Mouse (Mus musculus): ENCODE measurements around the gene Kif11. TPM values are rescaled to one million over a fixed set of nuclear protein-coding genes. Genes with fewer than 3 reads are reported as not detected.

The Kif11 gene
- polyA plus RNA-seq, 1 experiment from 2014 or later = 18.5 TPM

DNA sequence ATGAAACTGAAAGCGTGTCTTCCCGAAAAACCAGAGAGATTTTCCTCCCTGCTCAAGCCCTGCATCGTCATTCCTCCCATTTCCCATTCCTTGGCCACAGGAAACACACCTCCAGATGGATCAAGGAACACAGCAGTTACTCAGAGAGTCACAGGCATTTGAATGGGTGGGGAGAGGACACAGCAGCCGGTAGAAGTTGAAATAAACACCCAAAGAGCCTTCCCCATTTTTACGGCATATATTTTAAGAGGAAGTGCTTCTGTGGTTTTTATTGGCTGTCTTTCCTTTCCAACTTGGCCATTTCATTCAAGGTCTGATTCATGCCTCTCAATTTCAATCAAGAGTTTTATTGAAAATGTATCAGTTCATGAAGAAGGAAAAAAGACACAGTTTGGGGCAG is 72.0 kb downstream of the Kif11 start:
- H3K9me3 ChIP-seq (replicated peaks; ENCODE audit: low read length) = no peaks in the 10 kb centered on the region
- WGBS = 55% methylated on average over 5 of the region's 5 CpGs
- no peak overlapping the region for H3K9ac ChIP-seq (ENCODE audit: low read depth, low read length)
- H3K36me3 ChIP-seq (ENCODE audit: insufficient read depth, low read length) = no peaks in the 10 kb centered on the region
- H3K4me2 ChIP-seq (ENCODE audit: low read length) = no peak overlapping the region
- ATAC-seq (replicated peaks; ENCODE audit: low FRiP score, low read depth) (no peak), DNase-seq (ENCODE audit: low spot score) (no peak)
- no peak overlapping the region for H3K4me3 ChIP-seq (replicated peaks; ENCODE audit: low read depth, low read length)
- H3K27ac ChIP-seq = no peak overlapping the region
- no peaks in the 10 kb centered on the region for H3K27me3 ChIP-seq (ENCODE audit: insufficient read depth, low read length)
- H3K4me1 ChIP-seq (replicated peaks; ENCODE audit: insufficient read depth, low read length) = no peaks in the 10 kb centered on the region
- no peak for TF ChIP-seq CTCF (IDR thresholded peaks at IDR 0.05; ENCODE audit: low read depth)

DNA sequence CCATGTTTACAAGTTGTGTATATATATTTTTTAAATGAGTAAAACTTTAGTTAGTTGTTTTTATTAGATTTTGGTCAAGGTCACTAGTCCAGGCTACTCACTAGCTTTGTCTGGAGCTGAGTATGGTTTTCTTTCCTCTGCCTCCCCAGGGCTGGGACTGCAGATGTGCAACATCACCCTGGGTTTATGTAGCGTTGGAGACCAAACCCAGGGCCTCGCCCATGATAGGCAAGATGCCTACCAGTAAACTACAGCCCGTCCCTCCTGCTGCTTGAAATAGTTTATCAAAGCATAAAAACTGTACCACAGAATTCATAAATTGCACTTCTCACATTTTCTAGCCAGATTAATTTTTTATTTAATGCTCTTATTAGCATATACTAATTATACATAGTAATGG is 73.0 kb downstream of the Kif11 start:
- Histone ChIP-seq H3K36me3 (ENCODE audit: insufficient read depth, low read length) (no peaks in the 10 kb centered on the region), H3K9me3 (replicated peaks; ENCODE audit: low read length) (no peaks in the 10 kb centered on the region), H3K27me3 (ENCODE audit: insufficient read depth, low read length) (no peaks in the 10 kb centered on the region), H3K9ac (ENCODE audit: low read depth, low read length) (no peak overlapping the region), H3K4me3 (replicated peaks; ENCODE audit: low read depth, low read length) (no peak overlapping the region), H3K4me2 (ENCODE audit: low read length) (no peak overlapping the region), H3K4me1 (replicated peaks; ENCODE audit: insufficient read depth, low read length) (no peaks in the 10 kb centered on the region), H3K27ac (no peak overlapping the region)
- ATAC-seq (replicated peaks; ENCODE audit: low FRiP score, low read depth) (no peak), DNase-seq (ENCODE audit: low spot score) (no peak)
- 88% methylated on average over 3 of the region's 3 CpGs for WGBS
- TF ChIP-seq CTCF (IDR thresholded peaks at IDR 0.05; ENCODE audit: low read depth) = no peak

DNA sequence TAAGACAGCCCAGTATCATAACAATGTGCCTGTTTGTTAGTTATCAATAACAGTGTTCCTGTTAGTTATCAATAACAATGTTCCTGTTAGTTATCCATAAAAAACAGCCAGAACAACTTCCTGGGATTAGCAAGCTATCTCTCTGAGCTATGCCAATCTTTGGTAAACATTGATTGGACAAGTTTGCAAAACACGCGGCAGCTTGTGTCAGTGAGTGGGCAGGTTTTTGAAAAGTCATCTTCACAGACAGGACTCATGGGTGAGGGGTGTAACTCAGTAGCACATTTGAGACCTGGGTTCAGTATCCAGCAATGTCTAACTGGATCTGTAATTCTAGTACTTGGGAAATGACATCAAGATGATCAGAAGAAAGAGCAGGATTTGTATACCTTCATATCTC is 79.3 kb downstream of the Kif11 start:
- no peaks in the 10 kb centered on the region for H3K9me3 ChIP-seq (replicated peaks; ENCODE audit: low read length)
- no peak overlapping the region for H3K27ac ChIP-seq
- no peak overlapping the region for H3K9ac ChIP-seq (ENCODE audit: low read depth, low read length)
- no peak for ATAC-seq (replicated peaks; ENCODE audit: low FRiP score, low read depth)
- H3K27me3 ChIP-seq (ENCODE audit: insufficient read depth, low read length) = no peaks in the 10 kb centered on the region
- no peaks in the 10 kb centered on the region for H3K36me3 ChIP-seq (ENCODE audit: insufficient read depth, low read length)
- H3K4me3 ChIP-seq (replicated peaks; ENCODE audit: low read depth, low read length) = no peak overlapping the region
- WGBS = 88% methylated on average over 2 of the region's 2 CpGs
- no peaks in the 10 kb centered on the region for H3K4me1 ChIP-seq (replicated peaks; ENCODE audit: insufficient read depth, low read length)
- no peak for TF ChIP-seq CTCF (IDR thresholded peaks at IDR 0.05; ENCODE audit: low read depth)
- no peak for DNase-seq (ENCODE audit: low spot score)
- no peak overlapping the region for H3K4me2 ChIP-seq (ENCODE audit: low read length)

DNA sequence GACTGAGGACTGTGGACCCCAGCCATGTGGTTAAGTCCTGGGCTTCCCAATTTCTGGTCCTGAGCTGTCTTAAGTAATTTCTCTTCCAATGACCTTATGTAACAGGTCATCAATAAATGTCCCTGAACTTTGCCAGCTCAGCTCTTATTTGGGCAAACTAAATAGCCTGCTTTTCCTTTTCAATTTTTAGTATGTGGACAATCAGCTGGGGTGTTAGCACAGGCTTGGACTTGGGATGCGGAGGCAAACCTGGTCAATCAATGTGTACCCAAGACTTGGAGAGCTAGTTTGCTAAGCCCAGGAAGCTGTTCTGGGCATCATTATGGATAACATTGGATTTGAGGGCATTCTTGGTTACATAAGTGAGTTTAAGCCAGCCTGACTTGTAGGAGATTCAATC is 79.8 kb downstream of the Kif11 start:
- Histone ChIP-seq H3K4me3 (replicated peaks; ENCODE audit: low read depth, low read length) (no peak overlapping the region), H3K27ac (no peak overlapping the region), H3K36me3 (ENCODE audit: insufficient read depth, low read length) (no peaks in the 10 kb centered on the region), H3K4me1 (replicated peaks; ENCODE audit: insufficient read depth, low read length) (no peaks in the 10 kb centered on the region), H3K27me3 (ENCODE audit: insufficient read depth, low read length) (no peaks in the 10 kb centered on the region), H3K9me3 (replicated peaks; ENCODE audit: low read length) (no peaks in the 10 kb centered on the region), H3K4me2 (ENCODE audit: low read length) (no peak overlapping the region), H3K9ac (ENCODE audit: low read depth, low read length) (no peak overlapping the region)
- DNase-seq (ENCODE audit: low spot score) (no peak), ATAC-seq (replicated peaks; ENCODE audit: low FRiP score, low read depth) (no peak)
- TF ChIP-seq CTCF (IDR thresholded peaks at IDR 0.05; ENCODE audit: low read depth) = no peak
- 100% methylated on average over 1 of the region's 1 CpGs for WGBS

DNA sequence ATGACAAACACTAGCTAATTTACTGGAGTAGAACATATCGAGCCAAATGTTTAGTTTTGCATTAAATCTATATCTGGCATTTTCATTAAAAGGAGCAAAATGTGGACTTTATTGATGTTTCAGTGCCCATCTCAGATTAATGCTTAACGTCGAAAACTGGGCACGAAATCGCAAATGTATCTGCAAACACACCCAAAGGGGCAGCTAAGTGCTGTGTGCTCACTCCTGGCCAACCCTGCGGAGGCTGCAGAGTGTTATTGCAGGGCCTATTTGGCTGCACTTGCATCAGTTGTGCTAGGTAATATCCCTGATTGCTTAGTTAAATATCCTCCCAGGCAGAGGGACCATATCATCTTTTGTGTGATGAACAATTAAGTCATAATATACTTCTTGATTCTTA is 81.8 kb downstream of the Kif11 start:
- no peaks in the 10 kb centered on the region for H3K4me1 ChIP-seq (replicated peaks; ENCODE audit: insufficient read depth, low read length)
- H3K36me3 ChIP-seq (ENCODE audit: insufficient read depth, low read length) = no peaks in the 10 kb centered on the region
- no peak for TF ChIP-seq CTCF (IDR thresholded peaks at IDR 0.05; ENCODE audit: low read depth)
- no peak overlapping the region for H3K4me3 ChIP-seq (replicated peaks; ENCODE audit: low read depth, low read length)
- H3K9me3 ChIP-seq (replicated peaks; ENCODE audit: low read length) = no peaks in the 10 kb centered on the region
- H3K9ac ChIP-seq (ENCODE audit: low read depth, low read length) = no peak overlapping the region
- no peaks in the 10 kb centered on the region for H3K27me3 ChIP-seq (ENCODE audit: insufficient read depth, low read length)
- DNase-seq (ENCODE audit: low spot score) (no peak), ATAC-seq (replicated peaks; ENCODE audit: low FRiP score, low read depth) (no peak)
- no peak overlapping the region for H3K27ac ChIP-seq
- WGBS = 65% methylated on average over 6 of the region's 6 CpGs
- no peak overlapping the region for H3K4me2 ChIP-seq (ENCODE audit: low read length)

DNA sequence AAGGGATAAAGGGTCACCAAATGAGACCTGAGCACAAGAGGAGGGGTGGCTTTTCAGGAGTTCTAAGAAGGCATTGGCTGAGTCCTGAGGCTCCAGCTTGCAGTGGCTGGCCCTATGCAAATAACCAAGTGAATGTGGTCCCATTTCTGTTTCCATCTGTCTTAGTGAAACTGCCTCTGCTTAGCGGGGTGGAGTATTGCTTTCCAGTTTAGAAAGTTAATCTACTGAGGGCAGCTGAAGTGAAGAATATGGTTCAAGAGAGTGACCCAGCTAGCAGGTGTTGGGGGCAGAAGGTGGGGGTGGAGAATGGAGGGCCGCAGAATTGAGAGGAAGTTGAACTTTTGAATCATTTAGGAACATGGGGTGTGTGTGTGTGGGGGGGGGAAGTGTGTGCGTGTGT is 90.2 kb downstream of the Kif11 start:
- no peaks in the 10 kb centered on the region for H3K9me3 ChIP-seq (replicated peaks; ENCODE audit: low read length)
- no peaks in the 10 kb centered on the region for H3K27me3 ChIP-seq (ENCODE audit: insufficient read depth, low read length)
- no peak for TF ChIP-seq CTCF (IDR thresholded peaks at IDR 0.05; ENCODE audit: low read depth)
- no peak for DNase-seq (ENCODE audit: low spot score)
- ATAC-seq (replicated peaks; ENCODE audit: low FRiP score, low read depth) = no peak
- no peak overlapping the region for H3K9ac ChIP-seq (ENCODE audit: low read depth, low read length)
- no peak overlapping the region for H3K4me2 ChIP-seq (ENCODE audit: low read length)
- WGBS = 75% methylated on average over 3 of the region's 3 CpGs
- H3K4me3 ChIP-seq (replicated peaks; ENCODE audit: low read depth, low read length) = no peak overlapping the region
- H3K4me1 ChIP-seq (replicated peaks; ENCODE audit: insufficient read depth, low read length) = no peaks in the 10 kb centered on the region
- no peak overlapping the region for H3K27ac ChIP-seq
- no peaks in the 10 kb centered on the region for H3K36me3 ChIP-seq (ENCODE audit: insufficient read depth, low read length)

DNA sequence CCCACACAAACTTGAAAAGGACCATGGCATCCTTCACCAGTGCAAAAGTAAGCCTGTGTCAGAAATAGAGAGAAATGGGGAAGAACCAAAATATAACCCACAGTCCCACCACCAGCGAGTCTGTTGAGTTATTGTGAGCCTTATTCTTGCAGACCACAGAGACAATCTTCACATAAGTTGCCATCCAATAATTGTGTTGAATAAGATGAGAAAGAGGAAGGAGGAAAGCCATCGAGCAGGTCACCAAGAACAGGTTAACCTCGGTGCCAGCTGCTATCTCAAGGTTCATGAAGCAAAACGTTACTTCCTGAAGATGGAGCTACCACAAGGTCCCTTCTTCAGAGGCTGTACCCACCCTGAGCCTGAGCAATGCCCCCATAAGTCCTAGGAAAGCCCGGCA is 90.8 kb downstream of the Kif11 start:
- no peak for TF ChIP-seq CTCF (IDR thresholded peaks at IDR 0.05; ENCODE audit: low read depth)
- Histone ChIP-seq H3K4me3 (replicated peaks; ENCODE audit: low read depth, low read length) (no peak overlapping the region), H3K27me3 (ENCODE audit: insufficient read depth, low read length) (no peaks in the 10 kb centered on the region), H3K36me3 (ENCODE audit: insufficient read depth, low read length) (no peaks in the 10 kb centered on the region), H3K4me2 (ENCODE audit: low read length) (no peak overlapping the region), H3K9ac (ENCODE audit: low read depth, low read length) (no peak overlapping the region), H3K9me3 (replicated peaks; ENCODE audit: low read length) (no peaks in the 10 kb centered on the region), H3K4me1 (replicated peaks; ENCODE audit: insufficient read depth, low read length) (no peaks in the 10 kb centered on the region), H3K27ac (no peak overlapping the region)
- 77% methylated on average over 5 of the region's 5 CpGs for WGBS
- no peak for ATAC-seq (replicated peaks; ENCODE audit: low FRiP score, low read depth)
- DNase-seq (ENCODE audit: low spot score) = no peak

All from kidney, postnatal 0 days (tissue).